Mouse (Mus musculus) lung, embryonic 16.5 days (tissue): Measurements from ENCODE around the gene Stard9. TPM values are rescaled to one million over a fixed set of nuclear protein-coding genes. Genes with fewer than 3 reads are reported as not detected.
A peak's percentile ranks its signal among the peaks of the same experiment; 100 is the strongest.

Experiments
- ATAC-seq: fragments of 200-750 bp; cut with Nextera tagmentation; 2 replicates; pipeline ENCODE4 v1.8.0; 2017; ENCODE audit warnings: low read depth, mild to moderate bottlenecking, moderate library complexity
- H3K27ac ChIP-seq: fragments of 300-500 bp; sonication (generic); 2 replicates; pipeline ENCODE4 v1.5.1; 2014; ENCODE audit warnings: mild to moderate bottlenecking, control low read depth, low read length
- H3K27me3 ChIP-seq: fragments of 300-500 bp; sonication (generic); 2 replicates; pipeline ENCODE4 v1.6.1; 2014; ENCODE audit warnings: low read depth, low read length, mixed read lengths; ENCODE audit not compliant: control insufficient read depth, insufficient read depth
- H3K36me3 ChIP-seq: fragments of 300-500 bp; sonication (generic); 2 replicates; pipeline ENCODE4 v1.6.1; 2014; ENCODE audit warnings: low read length; ENCODE audit not compliant: control insufficient read depth, insufficient read depth
- H3K4me1 ChIP-seq: fragments of 300-500 bp; sonication (generic); replicated peaks from 2 replicates; pipeline ENCODE4 v1.6.1; 2014; ENCODE audit warnings: low read length, mixed read lengths; ENCODE audit not compliant: control insufficient read depth, insufficient read depth
- H3K4me2 ChIP-seq: fragments of 300-500 bp; sonication (generic); 2 replicates; pipeline ENCODE4 v1.6.1; 2014; ENCODE audit warnings: low read depth, low read length, control low read depth
- H3K4me3 ChIP-seq: fragments of 300-500 bp; sonication (generic); 2 replicates; pipeline ENCODE4 v1.5.1; 2014; ENCODE audit warnings: mild to moderate bottlenecking, low read length, control low read depth
- H3K9ac ChIP-seq: fragments of 300-500 bp; sonication (generic); 2 replicates; pipeline ENCODE4 v1.6.1; 2014; ENCODE audit warnings: low read length, control low read depth
- H3K9me3 ChIP-seq: fragments of 300-500 bp; sonication (generic); 2 replicates; pipeline ENCODE4 v1.6.1; 2016; ENCODE audit warnings: low read length; ENCODE audit not compliant: control insufficient read depth
- WGBS: fragments of 180-500 bp; shearing (Covaris S2); extraction: QIAGEN DNeasy Blood & Tissue Kit; methylation state at CpG from one replicate; pipeline ENCODE4 v1.1.7; 2014; 5-methylcytosine and 5-hydroxymethylcytosine counted together
- polyA plus RNA-seq: library from polyadenylated mRNA; unstranded; fragments of >200 nt; fragmentation: Nextera tagmentation; extraction: Ambion mirVana; gene quantifications from 2 replicates; pipeline ENCODE4 v1.2.1, GENCODE M21; 2015

The Stard9 gene
- polyA plus RNA-seq, result 10.3 and 14.6 TPM in 2 replicates

DNA sequence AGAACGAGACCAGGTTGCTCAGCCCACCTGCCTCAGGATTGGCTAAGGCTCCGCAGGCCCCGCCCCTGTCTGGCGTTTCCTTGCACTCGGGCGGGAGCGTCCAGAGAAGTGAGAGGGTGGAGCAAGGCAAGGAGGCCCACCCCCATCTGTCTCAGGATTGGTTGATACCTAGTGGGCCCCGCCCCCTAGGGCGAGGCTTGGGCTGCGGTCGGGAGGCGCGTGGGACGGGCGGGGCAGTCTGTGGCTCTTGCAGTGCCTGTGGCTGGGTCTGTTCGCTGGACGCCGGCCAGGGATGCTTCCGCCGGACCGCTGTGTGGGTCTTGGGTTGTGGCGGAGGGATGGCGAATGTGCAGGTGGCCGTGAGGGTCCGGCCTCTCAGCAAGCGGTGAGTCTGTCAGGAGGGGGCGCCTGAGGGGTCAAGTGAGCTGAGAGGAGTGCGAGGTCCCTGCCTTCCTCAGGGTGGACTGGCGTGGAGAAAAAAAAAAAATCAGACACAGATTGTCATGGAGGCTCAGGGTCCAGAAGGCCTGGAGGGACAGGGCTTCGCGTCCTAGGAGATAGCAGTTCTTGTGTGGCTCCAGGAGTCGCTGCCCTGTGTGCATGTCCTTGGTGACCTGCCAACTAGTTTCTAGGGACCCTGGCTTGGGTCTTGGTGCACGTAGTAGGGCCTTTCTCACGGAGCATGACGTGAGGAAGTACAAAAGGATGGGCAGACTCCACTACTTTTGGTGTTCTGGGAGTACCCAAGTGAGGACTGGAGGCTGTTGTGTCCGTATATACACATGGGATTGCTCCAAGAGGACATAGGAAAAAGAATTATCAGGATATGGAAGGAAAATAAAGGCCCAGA lies at the start of gene Stard9:
Stard9 (plus strand) TSS at position 236 of the 850 bp plus-strand sequence.
- peak; percentile 99 for ATAC-seq
- Histone ChIP-seq H3K9ac (peak within 1 kb of the TSS; percentile 62), H3K4me2 (peak within 1 kb of the TSS; percentile 62), H3K4me3 (peak within 1 kb of the TSS; percentile 69), H3K9me3 (no peaks in the 10 kb centered on the region), H3K27me3 (no peaks in the 10 kb centered on the region), H3K27ac (peak within 1 kb of the TSS; percentile 69), H3K4me1 (no peaks in the 10 kb centered on the region; the same call in 1 of the 2 replicates), H3K36me3 (peaks cover 9% of the 10 kb centered on the region)
- 1% methylated on average over 36 of the region's 36 CpGs for WGBS

DNA sequence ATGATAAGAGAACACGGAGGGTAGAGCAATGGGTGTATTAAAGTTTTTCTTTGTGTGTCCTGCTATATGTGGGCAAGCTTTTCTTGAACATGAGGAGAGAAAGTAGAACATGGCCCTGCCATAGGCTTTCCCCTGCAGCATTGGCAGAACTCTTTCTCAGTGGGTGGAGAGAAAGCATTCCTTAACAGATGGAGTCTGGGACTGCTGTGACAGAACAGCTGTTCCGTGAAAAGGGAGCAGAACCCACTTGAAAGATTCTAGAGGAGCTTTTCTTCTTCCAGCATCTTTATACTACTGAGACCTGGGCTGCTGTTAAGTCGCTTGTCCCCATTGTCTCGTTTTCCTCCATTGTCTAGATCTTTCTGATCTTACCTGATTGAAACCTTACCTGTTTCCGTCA lies 39.2 kb upstream of the Stard9 start:
- no peak overlapping the region for H3K4me2 ChIP-seq
- no peak for ATAC-seq
- no peaks in the 10 kb centered on the region for H3K9me3 ChIP-seq
- no peaks in the 10 kb centered on the region for H3K27me3 ChIP-seq
- no peaks in the 10 kb centered on the region for H3K4me1 ChIP-seq
- H3K36me3 ChIP-seq, result peaks cover 10% of the 10 kb centered on the region; the same call in 1 of the 2 replicates
- H3K27ac ChIP-seq, result no peak overlapping the region
- no peak overlapping the region for H3K4me3 ChIP-seq
- no peak overlapping the region for H3K9ac ChIP-seq
- 80% methylated on average over 5 of the region's 5 CpGs for whole genome bisulfite sequencing

DNA sequence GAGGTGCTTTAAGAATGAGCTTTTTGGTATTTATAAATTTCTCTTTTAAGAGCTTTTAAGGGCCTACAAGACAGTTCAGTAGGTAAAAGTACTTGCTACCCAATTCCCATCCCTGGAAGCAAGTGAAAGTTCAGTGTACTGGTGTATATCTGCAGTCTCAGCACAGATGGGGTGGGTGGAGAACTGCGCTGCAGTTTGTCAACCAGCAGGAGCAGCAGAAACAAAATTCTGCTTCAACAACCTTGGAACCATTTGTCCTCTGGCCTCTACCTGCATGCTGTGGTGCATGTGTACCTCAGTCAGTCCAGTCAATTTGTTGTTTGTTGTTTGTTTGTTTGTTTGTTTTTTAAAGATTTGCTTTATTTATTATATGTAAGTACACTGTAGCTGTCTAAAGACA lies 36.7 kb upstream of the Stard9 start:
- whole genome bisulfite sequencing, result 97% methylated on average over 1 of the region's 1 CpGs
- Histone ChIP-seq H3K4me1 (no peaks in the 10 kb centered on the region), H3K9me3 (no peaks in the 10 kb centered on the region), H3K36me3 (peaks cover 19% of the 10 kb centered on the region; the same call in 1 of the 2 replicates), H3K9ac (no peak overlapping the region), H3K27me3 (no peaks in the 10 kb centered on the region), H3K4me2 (no peak overlapping the region), H3K27ac (no peak overlapping the region), H3K4me3 (no peak overlapping the region)
- no peak for ATAC-seq

DNA sequence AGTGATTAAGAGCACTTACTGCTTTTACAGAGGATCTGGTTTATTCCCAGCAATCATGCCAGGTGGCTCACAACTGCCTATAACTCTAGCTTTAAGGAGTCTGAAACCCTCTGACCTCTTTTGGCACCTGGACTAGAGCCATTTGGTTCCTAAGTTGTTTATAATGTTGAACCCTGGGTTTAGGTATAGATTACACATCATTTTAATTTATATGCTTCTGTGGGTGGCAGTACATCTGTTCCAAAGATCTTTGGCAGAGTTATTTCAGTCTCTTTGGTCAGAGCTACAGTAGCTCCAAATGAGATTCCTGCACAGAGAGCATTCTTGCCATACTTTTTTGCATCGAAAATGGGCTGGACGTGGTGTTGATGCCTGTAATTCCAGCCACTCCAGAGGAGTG lies 31.2 kb upstream of the Stard9 start:
- Histone ChIP-seq H3K27ac (no peak overlapping the region), H3K27me3 (no peaks in the 10 kb centered on the region), H3K4me1 (no peaks in the 10 kb centered on the region), H3K9me3 (no peaks in the 10 kb centered on the region), H3K4me3 (no peak overlapping the region), H3K9ac (no peak overlapping the region), H3K36me3 (peaks cover 30% of the 10 kb centered on the region), H3K4me2 (no peak overlapping the region)
- ATAC-seq, result no peak
- whole genome bisulfite sequencing, result 83% methylated on average over 2 of the region's 2 CpGs

DNA sequence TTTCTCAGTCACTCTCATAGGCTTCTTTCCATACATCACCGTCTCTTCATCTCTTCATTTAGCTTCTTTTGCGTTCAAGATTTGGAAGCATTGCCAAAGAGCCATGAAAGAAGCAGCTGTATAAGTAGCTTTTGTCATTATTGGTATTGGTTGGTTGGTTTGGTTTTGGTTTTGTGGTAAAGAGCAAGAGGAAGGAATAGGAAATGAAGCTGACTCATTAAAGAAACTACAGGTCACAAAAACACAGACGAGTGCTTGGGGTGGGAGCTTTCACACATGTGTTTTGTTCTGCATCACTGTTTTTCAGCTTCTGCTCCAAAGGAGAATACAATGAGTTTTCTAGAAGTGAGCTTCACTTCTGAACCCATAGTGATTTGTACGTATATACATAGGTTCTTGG lies 29.4 kb upstream of the Stard9 start:
- no peak for ATAC-seq
- Histone ChIP-seq H3K4me2 (no peak overlapping the region), H3K4me1 (no peaks in the 10 kb centered on the region), H3K9ac (no peak overlapping the region), H3K4me3 (no peak overlapping the region), H3K27me3 (no peaks in the 10 kb centered on the region), H3K27ac (no peak overlapping the region), H3K9me3 (no peaks in the 10 kb centered on the region), H3K36me3 (peaks cover 30% of the 10 kb centered on the region)
- WGBS, result 84% methylated on average over 4 of the region's 4 CpGs

DNA sequence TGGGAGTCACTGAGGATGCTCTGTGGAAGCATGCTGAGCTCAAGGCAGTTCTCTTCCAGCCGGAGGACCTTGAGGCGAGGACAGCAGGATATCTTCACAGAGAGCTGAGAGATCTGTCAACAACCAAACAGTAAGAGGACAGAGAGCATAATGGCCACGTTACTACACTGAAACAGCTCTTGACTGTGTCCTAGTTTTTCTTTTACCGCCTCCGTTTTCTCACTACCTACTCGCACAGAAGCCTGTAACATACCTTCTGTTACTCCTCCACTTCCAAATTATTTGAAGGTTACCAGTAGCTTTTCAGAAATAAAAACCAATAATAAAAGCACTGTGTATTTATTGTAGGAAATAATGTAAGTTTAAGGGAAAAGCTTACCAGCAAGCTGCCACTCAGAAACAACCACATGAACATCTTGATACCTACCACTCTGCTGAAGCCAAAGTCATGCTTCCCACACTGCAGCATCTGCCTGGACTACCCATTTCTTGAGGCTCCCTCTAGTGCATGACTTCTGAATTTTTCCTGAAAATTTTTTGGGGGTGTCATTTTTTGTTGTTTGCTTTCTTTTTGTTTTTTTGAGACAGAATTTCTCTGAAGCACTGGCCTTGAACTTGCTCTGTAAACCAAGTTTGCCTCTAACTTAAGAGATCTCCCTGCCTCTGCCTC lies 22.8 kb upstream of the Stard9 start:
- no peaks in the 10 kb centered on the region for H3K9me3 ChIP-seq
- H3K9ac ChIP-seq, result no peak overlapping the region
- no peak overlapping the region for H3K27ac ChIP-seq
- no peak overlapping the region for H3K4me2 ChIP-seq
- H3K4me3 ChIP-seq, result no peak overlapping the region
- WGBS, result 81% methylated on average over 6 of the region's 6 CpGs
- H3K4me1 ChIP-seq, result peaks cover 14% of the 10 kb centered on the region
- ATAC-seq, result no peak
- H3K36me3 ChIP-seq, result no peaks in the 10 kb centered on the region; the same call in 1 of the 2 replicates
- H3K27me3 ChIP-seq, result no peaks in the 10 kb centered on the region

DNA sequence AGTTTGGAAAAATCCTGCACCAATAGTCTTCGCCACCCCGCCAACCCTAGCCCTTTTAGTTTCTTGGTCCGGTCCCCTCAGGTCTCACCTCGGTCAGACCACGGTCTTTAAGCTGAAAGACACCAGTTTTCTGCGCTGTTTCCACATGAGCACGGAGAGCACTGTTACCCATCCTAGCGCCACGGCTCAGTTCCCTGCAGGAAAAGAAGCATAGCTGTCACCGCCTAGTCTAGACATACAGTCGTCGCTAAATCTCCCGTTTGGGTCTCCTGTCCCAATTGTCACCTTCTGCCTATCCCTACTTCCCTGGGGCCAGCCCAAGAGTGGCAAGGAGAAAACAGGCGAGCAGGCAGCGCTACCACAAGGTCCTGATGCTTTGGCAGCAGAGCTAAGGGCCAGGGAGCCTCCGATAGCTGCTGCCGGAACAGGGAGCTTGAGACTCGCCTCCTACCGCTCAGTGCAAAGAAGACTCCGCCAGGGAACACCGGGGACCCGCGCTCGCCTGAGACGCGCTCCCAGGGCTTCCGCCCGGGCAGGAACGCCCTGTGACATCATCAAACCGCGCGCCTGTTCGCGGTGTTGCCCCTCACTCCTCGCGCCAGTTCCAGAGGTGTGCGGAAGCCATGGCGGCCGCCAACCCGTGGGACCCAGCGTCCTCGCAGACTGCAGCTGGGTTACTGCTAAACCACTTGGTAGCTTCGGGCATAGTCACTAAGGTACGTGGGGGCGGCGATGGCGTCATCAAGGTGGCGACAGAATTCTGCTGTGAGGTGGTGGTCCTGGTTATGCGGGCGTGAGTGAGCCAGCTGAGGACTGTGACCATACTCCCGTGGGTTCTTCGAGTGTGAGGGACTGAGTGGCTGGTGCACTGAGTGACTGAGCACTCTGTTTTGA lies 19.8 kb upstream of the Stard9 start, which contains the start of the genes Haus2 and Lrrc57:
Haus2 (plus strand) TSS at position 554 of the 894 bp plus-strand sequence.
Lrrc57 (minus strand) TSS at position 691 of the 894 bp plus-strand sequence.
- Histone ChIP-seq H3K4me3 (peak within 1 kb of the TSS; percentile 61), H3K4me1 (peaks cover 14% of the 10 kb centered on the region), H3K27me3 (no peaks in the 10 kb centered on the region), H3K9me3 (no peaks in the 10 kb centered on the region), H3K27ac (peak within 1 kb of the TSS; percentile 96), H3K4me2 (peak within 1 kb of the TSS; percentile 88), H3K36me3 (peaks cover 7% of the 10 kb centered on the region; the same call in 1 of the 2 replicates), H3K9ac (peak within 1 kb of the TSS; percentile 89)
- ATAC-seq, result peak; percentile 98
- under 1% methylated on average over 52 of the region's 52 CpGs for WGBS

DNA sequence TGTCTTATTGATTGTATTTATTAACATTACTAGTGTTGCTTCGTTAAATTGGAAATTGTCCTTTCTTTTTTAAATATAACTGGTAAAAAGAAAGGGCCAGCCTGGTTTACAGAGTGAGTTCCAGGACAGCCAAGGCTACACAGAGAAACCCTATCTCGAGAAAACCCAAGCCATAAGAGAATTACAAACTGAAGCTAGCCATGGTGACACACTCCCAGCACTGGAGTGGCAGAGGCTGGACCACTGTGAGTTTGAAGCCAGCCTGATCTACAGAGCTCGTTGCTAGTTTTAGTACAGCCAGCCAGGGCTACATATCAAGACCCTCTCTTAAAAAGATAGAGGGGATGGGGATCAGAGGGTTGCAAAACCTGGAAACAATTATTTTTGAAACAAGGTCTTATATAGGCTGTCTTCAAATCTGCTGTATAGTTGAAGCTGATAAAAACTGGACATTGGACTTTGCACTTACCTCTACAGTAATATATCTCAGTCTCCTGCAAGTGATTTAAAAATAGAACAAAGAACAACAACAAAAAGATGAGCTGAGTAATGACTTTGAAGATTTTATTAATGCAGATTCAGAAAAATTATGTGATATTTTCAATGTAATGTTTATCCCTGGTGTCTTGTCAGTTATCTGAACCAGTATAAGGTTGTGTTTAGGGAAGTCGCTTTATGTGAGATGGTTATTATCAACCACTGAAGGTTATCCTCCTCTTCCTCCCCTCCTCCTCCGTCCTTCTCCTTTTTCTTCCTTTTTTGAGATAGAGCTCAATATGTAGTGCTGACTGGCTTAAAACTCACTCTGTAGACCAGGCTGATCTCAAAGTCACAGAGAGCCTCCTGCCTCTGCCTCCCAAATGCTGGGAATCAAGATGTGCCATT lies 12.4 kb upstream of the Stard9 start:
- no peak overlapping the region for H3K4me3 ChIP-seq
- H3K9me3 ChIP-seq, result no peaks in the 10 kb centered on the region
- no peaks in the 10 kb centered on the region for H3K4me1 ChIP-seq
- H3K9ac ChIP-seq, result no peak overlapping the region
- no peak for ATAC-seq
- H3K36me3 ChIP-seq, result peaks cover 25% of the 10 kb centered on the region
- no peak overlapping the region for H3K27ac ChIP-seq
- WGBS, result 89% methylated on average over 5 of the region's 5 CpGs
- no peaks in the 10 kb centered on the region for H3K27me3 ChIP-seq
- no peak overlapping the region for H3K4me2 ChIP-seq
